Mouse (Mus musculus): ENCODE results near the gene Adam6b. TPM values are rescaled to one million over a fixed set of nuclear protein-coding genes. Genes with fewer than 3 reads are reported as not detected.
A peak's percentile ranks its signal among the peaks of the same experiment; 100 is the strongest.
"Not testable (repeated sequence)": the region's sequence is repeated elsewhere in the genome, so short reads cannot be mapped to it uniquely, and the experiment has no call there.

The Adam6b gene
- total RNA-seq (2015; ENCODE audit: low replicate concordance): not detected in 2 replicates
- not detected in 2 replicates for total RNA-seq (2017; ENCODE audit: low replicate concordance)

DNA sequence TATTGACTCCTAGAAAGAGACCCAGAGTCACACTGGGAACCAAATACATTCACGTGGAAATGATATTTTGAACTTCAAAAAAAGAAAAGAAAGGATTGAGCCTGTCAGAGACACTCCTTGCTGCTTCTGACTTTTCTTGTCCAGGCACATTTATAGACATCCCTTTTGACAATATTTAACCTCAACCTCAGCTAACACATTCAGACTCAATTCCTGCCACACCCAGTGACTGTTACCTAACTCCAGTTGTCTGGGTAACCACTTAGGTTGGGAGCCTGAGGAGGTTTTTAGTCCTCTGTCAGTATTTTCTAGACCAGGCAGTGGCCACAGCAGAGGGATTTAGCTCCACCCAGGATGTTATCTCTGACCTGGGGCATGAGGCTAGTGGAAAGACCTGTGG, at the start of gene Adam6b:
TSS of gene Adam6b (plus strand) at position 301 of the 400 bp plus-strand sequence.
- ATAC-seq (replicated peaks; ENCODE audit: low FRiP score, poor library complexity, severe bottlenecking): not testable (repeated sequence)

DNA sequence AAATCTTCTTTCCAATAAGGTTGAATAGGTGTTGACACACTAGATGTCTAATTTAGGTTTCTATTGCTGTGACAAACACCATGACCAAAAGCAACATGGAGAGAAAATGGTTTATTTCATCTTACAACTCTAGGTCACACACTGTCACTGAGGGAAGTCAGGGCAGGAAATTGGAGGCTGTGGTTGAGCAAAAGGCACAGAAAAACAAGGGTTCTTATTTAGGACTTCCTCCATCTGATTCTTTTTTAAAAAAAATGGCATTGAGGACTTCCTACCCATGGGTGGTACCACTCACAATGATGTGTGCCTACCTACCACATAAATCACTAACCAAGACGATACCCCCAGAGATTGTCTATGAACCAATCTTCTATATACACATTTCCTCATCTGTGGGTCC, 43.2 kb upstream of the Adam6b start:
- no peak for ATAC-seq (replicated peaks; ENCODE audit: low FRiP score, poor library complexity, severe bottlenecking)

DNA sequence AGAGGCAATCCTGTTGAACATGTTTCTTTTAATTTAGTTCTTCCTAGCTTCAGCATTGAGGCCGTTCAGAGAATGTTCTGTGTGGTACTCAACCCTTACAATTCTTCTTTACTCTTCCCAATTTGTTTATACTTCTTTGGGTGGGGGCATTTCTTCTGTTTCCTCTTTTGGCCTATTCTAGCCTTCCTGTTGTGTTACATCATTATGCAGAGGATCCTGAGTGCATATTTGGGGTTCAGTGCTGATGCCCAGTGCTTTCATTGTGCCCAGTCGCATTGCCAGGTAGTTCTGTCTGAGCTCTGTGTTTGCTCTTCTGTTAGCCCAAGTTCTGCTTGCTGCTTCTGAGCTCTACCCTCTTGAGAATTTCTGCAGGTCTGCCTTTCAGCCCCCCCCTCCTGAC, 13.1 kb upstream of the Adam6b start:
- no peak for ATAC-seq (replicated peaks; ENCODE audit: low FRiP score, poor library complexity, severe bottlenecking)

DNA sequence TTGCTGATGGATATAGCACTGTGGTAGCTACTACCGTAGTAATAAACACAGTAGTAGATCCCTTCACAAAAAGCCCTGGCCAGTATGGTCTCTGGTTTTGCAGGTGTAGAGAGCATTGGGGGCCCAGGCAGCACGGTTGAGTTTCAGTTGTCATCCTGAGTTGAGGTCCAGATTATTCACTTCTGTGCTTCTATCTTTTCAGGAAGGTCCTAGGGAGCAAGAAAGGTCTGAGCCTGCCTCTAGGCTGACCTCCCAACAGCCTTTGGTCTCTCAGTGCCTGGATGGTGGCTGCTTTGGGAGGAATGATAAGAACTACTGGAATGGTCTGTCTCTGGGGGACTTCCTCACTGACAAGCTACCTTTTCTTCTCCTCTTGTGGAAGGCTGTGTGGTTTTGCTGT, 7.2 kb upstream of the Adam6b start:
- ATAC-seq (replicated peaks; ENCODE audit: low FRiP score, poor library complexity, severe bottlenecking): no peak

DNA sequence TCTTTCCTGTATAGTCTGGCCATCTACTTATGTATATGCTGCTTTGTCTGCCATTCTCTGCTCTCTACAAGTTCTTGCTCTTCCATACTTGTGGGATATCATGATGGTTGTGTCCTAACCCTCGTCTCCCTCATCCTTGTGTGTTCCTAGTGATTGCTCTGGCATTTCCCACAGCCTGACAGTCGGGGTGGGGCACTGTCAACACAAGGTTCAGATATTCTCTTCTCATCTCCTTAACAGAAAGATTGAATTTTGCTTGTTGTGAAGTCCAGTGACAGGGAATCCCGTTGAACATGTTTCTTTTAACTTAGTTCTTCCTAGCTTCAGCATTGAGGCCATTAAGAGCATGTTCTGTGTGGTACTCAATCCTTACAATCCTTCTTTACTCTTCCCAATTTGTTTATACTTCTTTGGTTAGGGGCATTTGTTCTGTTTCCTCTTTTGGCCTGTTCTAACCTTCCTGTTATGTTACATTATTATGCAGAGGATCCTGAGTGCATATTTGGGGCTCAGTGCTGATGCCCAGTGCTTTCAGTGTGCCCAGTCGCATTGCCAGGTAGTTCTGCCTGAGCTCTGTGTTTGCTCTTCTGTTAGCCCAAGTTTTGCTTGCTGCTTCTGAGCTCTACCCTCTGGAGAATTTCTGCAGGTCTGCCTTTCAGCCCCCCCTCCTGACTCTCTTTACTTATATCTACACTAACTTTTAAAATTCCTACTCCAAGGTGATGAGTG, 6.5 kb upstream of the Adam6b start:
- no peak for ATAC-seq (replicated peaks; ENCODE audit: low FRiP score, poor library complexity, severe bottlenecking)

DNA sequence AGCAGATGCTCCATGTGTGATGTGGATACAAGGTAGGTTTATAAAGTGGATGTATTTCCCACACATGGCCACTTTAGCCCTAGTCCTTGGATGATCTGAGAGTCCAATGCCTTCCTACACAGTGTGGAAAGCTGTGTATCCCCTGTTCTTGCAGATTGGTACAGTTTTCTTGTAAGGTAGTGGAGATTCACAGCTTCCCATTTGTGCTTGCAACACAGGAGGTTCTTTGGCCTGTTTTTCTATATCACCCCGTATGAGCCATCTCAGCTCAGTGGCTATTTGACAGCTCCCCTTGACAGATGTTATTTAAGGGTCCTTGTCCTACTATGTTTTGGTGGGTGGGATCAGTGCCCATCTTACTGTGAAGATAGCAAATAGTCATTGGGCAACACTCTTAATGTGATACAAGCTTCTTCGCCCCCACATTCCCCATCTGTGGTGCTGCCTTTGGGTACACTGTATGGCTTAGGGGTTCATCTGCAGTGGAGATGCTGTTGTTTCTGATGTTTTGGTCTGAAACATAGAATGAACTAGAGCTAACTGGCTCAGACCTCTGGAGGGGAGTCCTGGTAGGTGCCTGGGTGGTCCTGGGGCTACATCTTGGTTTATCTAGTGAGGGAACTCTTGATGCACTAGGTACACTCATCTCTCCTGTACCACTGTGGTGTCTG, 5.7 kb upstream of the Adam6b start:
- no peak for ATAC-seq (replicated peaks; ENCODE audit: low FRiP score, poor library complexity, severe bottlenecking)

DNA sequence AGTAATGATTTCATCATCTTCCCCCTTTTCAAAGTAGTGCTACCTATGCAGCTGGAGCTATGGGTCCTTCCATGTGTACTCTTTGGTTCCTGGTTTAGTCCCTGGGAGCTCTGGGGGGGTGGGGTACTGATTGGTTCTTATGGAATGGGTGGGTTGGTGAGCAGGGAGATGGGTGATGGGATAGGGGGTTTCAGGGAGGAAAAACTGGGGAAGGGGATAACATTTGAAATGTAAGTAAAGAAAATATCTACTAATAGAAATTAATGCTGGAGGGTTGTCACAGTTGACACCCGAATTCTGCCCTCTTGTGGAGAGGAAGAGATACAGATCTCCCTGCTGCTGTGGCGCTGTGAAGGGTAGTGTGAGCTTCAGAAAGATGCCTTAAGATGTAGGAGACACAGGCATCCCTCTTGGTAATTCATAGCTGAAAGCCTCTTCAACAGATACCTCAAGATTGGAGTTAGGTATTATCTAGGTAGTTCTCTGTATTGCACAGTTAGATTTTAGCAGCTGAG, 4.3 kb upstream of the Adam6b start:
- ATAC-seq (replicated peaks; ENCODE audit: low FRiP score, poor library complexity, severe bottlenecking): no peak

DNA sequence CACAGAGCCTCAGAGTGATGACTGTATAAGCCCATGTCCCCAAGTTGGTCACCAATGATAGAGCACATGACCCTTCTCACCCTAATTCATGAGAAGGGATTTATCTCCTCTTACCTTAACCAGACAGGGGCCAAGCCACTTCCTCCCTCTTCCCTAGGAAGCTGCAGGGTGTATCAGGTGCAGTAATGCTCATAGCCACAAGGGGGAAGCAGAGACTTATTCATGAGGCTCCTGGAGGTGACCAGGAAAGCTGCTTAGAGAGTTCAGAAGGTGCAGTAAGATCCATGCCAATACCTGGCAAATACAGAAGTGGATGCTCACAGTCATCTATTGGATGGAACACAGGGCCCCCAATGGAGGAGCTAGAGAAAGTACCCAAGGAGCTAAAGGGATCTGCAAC, 1.6 kb upstream of the Adam6b start:
- peak; percentile 78 for ATAC-seq (replicated peaks; ENCODE audit: low FRiP score, poor library complexity, severe bottlenecking)

DNA sequence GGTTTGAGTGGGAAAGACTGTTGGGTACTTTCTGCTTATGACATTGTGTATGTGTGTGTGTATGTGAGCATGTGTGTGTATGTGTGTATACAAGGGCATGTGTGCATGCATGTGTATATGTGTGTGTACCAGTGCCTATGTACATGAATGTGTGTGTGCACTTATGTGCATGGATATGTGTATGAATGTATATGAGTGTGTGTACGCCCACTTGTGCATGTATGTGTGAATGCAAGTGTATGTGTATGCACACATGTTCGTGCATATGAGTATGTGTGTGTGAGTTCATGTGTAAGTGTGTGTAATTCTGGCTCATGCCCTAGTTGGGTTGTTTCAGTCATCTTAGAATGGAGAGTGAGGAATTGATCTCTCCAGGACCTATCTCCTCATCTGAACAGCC, 36.6 kb downstream of the Adam6b start:
- no peak for ATAC-seq (replicated peaks; ENCODE audit: low FRiP score, poor library complexity, severe bottlenecking)

Other genes starting within 250 kb of the Adam6b start
- not detected in 2 replicates for gene Adam6a, start 54.4 kb downstream of the Adam6b start, total RNA-seq (2015; ENCODE audit: low replicate concordance)
- gene Adam6a, start 54.4 kb downstream of the Adam6b start, total RNA-seq (2017; ENCODE audit: low replicate concordance): not detected in 2 replicates

Measured in erythroblast, adult 5-6 weeks (primary cell).